In the genomic region with DNA sequence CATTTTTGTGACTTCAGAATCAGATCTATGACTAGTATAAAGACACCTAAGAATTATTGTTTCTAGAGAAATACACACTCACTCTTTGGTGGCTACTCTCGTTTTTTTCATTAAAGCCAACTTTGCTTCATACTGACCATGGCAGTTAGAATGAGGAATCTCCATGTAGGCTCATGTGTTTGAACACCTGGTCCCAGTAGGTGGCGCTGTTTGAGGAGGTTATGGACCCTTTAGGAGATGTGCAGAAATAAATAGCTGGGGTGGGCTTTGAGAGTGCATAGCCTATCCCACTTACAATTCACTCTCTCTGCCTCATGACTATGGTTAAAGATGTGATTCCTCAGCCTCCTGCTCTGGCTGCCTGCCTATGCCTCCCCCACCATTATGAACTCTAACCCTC, we compare ENCODE assay signal across 9 mouse cellular contexts.
A peak's percentile ranks its signal among the peaks of the same experiment; 100 is the strongest.
DNase-seq lines count a peak whose midpoint lies in the region; ATAC-seq lines count a peak whose summit lies in the region.
"Had no signal": no experiment of that assay in that cellular context is flagged by ENCODE, and none has a peak within 500 bp of the region (broad histone marks: within the 10 kb centered on the region; RNA-seq: fewer than 3 reads in every experiment).

No protein-coding gene starts in this region.

- no peak overlapping the region for H3K4me3 ChIP-seq in embryonic facial prominence, embryonic 11.5 days (ENCODE audit: low read depth, low read length)
- H3K4me3 ChIP-seq: limb, embryonic 12.5 days had no signal

- H3K27ac ChIP-seq in embryonic facial prominence, embryonic 11.5 days (replicated peaks; ENCODE audit: low read depth, low read length): no peak overlapping the region
- H3K27ac ChIP-seq: limb, embryonic 12.5 days had no signal

- H3K4me2 ChIP-seq in embryonic facial prominence, embryonic 11.5 days (ENCODE audit: low read depth, low read length): no peak overlapping the region
- H3K4me2 ChIP-seq: limb, embryonic 12.5 days had no signal

- no peaks in the 10 kb centered on the region for H3K27me3 ChIP-seq in embryonic facial prominence, embryonic 11.5 days (ENCODE audit: control insufficient read depth, insufficient read depth, low read length)
- H3K27me3 ChIP-seq: limb, embryonic 12.5 days had no signal

- ATAC-seq in embryonic facial prominence, embryonic 11.5 days (replicated peaks; ENCODE audit: insufficient number of reproducible peaks, low FRiP score, low TSS enrichment, low read depth): no peak
- no peak for ATAC-seq in CD4-positive, CD25-positive, alpha-beta regulatory T cell, adult 4 months

- no peaks in the 10 kb centered on the region for H3K4me1 ChIP-seq in embryonic facial prominence, embryonic 11.5 days (ENCODE audit: control insufficient read depth, insufficient read depth, low read length)
- H3K4me1 ChIP-seq: limb, embryonic 12.5 days had no signal

- DNase-seq in gastrocnemius, postnatal 10 days: peak; percentile 23
- DNase-seq in gastrocnemius, postnatal 4 days (ENCODE audit: low spot score in 2 of 2): no peak
- DNase-seq in right cerebral cortex, postnatal 14 days: peak; percentile 43
- no peak for DNase-seq in right cerebral cortex, postnatal 25 days
- peak; percentile 72 for DNase-seq in embryonic facial prominence, embryonic 11.5 days (ENCODE audit: low spot score)
- DNase-seq in mesoderm, embryonic 11.5 days (ENCODE audit: low read depth, low spot score): peak; percentile 63
- DNase-seq in spleen, postnatal 4 days (ENCODE audit: low spot score in 2 of 2): no peak

- H3K36me3 ChIP-seq in embryonic facial prominence, embryonic 11.5 days (replicated peaks; ENCODE audit: control insufficient read depth, insufficient read depth, low read depth, low read length): no peaks in the 10 kb centered on the region
- H3K36me3 ChIP-seq: limb, embryonic 12.5 days had no signal

- 24% methylated on average over 2 of the region's 2 CpGs for WGBS in embryonic facial prominence, embryonic 11.5 days

- H3K9ac ChIP-seq in embryonic facial prominence, embryonic 11.5 days (replicated peaks; ENCODE audit: low read length): no peak overlapping the region
- H3K9ac ChIP-seq: limb, embryonic 12.5 days had no signal

- no peaks in the 10 kb centered on the region for H3K9me3 ChIP-seq in embryonic facial prominence, embryonic 11.5 days (replicated peaks; ENCODE audit: control insufficient read depth, low read length)
- H3K9me3 ChIP-seq: limb, embryonic 12.5 days had no signal

Comparison
In these comparisons a context has a peak if more than half of its experiments do, and no peak if none do; other contexts are left out.
1. DNase-seq: peak in gastrocnemius, postnatal 10 days (single experiment), right cerebral cortex, postnatal 14 days (single experiment), embryonic facial prominence, embryonic 11.5 days (single experiment) and mesoderm, embryonic 11.5 days (single experiment); none in gastrocnemius, postnatal 4 days (0 of 2), right cerebral cortex, postnatal 25 days (single experiment) and spleen, postnatal 4 days (0 of 2).